Mouse (Mus musculus) stomach, postnatal 0 days (tissue): ENCODE data around the gene Slc7a15.

ENCODE experiments used
- CTCF ChIP-seq: IDR thresholded peaks from 2 replicates; pipeline ENCODE4 v1.5.1; 2016; ENCODE audit warnings: antibody characterized with exemption, low read depth, mild to moderate bottlenecking, moderate library complexity
- EP300 ChIP-seq: optimal IDR thresholded peaks from 2 replicates; pipeline ENCODE3; 2016; ENCODE audit warnings: antibody characterized with exemption

GRCm38 (mm10) chr12:8498148-8498571, 100.7 kb downstream of the Slc7a15 start:
- TF ChIP-seq CTCF (no peak), EP300 (no peak)
